Mouse (Mus musculus): ENCODE measurements at regions not wholly inside any gene's neighbourhood (a gene's known extent, or its start where the extent isn't known, plus 50 kb on each side); places are given as distances from the start of the nearest gene placed in this dataset.
"Not testable (repeated sequence)": the region's sequence is repeated elsewhere in the genome, so short reads cannot be mapped to it uniquely, and the experiment has no call there.

- TF ChIP-seq GATA1 (IDR thresholded peaks at IDR 0.05; ENCODE audit: borderline replicate concordance, low read length) (no peak), FLI1 (IDR thresholded peaks at IDR 0.05; ENCODE audit: low read length) (no peak)
- H3K36me3 ChIP-seq (replicated peaks; ENCODE audit: low read length): no peaks in the 10 kb centered on the region
- no peak overlapping the region for H3K4me3 ChIP-seq (replicated peaks)
- no peaks in the 10 kb centered on the region for H3K27me3 ChIP-seq (replicated peaks)
- H3K9me3 ChIP-seq: peaks cover 7% of the 10 kb centered on the region; the same call in 1 of the 2 replicates
- H3K4me1 ChIP-seq: peaks cover 5% of the 10 kb centered on the region; the same call in 1 of the 2 replicates
Observed at GRCm38 (mm10) chr19:27606933-27607332, 177.3 kb upstream of the Pum3 start.

DNA sequence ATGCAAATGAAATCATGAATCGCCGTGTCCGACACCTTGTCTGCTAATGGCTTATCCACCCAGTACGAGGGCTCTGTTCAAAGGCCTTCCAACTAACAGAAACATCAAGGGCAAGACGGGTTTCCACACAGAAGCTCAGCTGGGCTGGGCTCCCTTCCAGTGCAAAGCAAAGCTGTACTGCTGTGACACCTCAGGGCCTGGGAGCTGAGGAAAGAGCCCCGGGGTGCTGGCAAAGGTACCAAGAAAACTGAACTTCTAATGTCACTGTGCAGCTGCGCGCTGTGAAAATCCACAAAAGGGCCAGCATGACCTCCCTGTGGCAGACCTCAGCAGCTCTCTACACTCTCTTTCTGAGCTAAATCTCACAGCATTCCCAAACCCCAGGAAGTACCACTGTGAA, 173.7 kb upstream of the Pum3 start:
- H3K27me3 ChIP-seq (replicated peaks): no peaks in the 10 kb centered on the region
- H3K4me3 ChIP-seq (replicated peaks): no peak overlapping the region
- no peak for TF ChIP-seq FLI1 (IDR thresholded peaks at IDR 0.05; ENCODE audit: low read length)
- peaks cover 7% of the 10 kb centered on the region; the same call in 1 of the 2 replicates for H3K9me3 ChIP-seq
- H3K36me3 ChIP-seq (replicated peaks; ENCODE audit: low read length): no peaks in the 10 kb centered on the region
- peaks cover 5% of the 10 kb centered on the region; the same call in 1 of the 2 replicates for H3K4me1 ChIP-seq

- TF ChIP-seq GATA1 (IDR thresholded peaks at IDR 0.05; ENCODE audit: borderline replicate concordance, low read length) (no peak), FLI1 (IDR thresholded peaks at IDR 0.05; ENCODE audit: low read length) (no peak)
- no peaks in the 10 kb centered on the region for H3K9me3 ChIP-seq
- H3K4me3 ChIP-seq (replicated peaks): no peak overlapping the region
- no peaks in the 10 kb centered on the region for H3K36me3 ChIP-seq (replicated peaks; ENCODE audit: low read length)
- H3K27me3 ChIP-seq (replicated peaks): no peaks in the 10 kb centered on the region
- H3K4me1 ChIP-seq: no peaks in the 10 kb centered on the region
Observed at GRCm38 (mm10) chr19:27601551-27601950, 171.9 kb upstream of the Pum3 start.

- H3K9me3 ChIP-seq; H3K36me3 ChIP-seq (replicated peaks; ENCODE audit: low read length); H3K4me1 ChIP-seq; H3K27me3 ChIP-seq (replicated peaks); H3K4me3 ChIP-seq (replicated peaks): not testable (repeated sequence)
Observed at GRCm38 (mm10) chr19:27600386-27600785, 170.8 kb upstream of the Pum3 start.

- no peak for TF ChIP-seq GATA1 (IDR thresholded peaks at IDR 0.05; ENCODE audit: borderline replicate concordance, low read length)
- no peak for TF ChIP-seq FLI1 (IDR thresholded peaks at IDR 0.05; ENCODE audit: low read length)
- Histone ChIP-seq H3K9me3 (no peaks in the 10 kb centered on the region), H3K27me3 (replicated peaks) (no peaks in the 10 kb centered on the region), H3K4me3 (replicated peaks) (no peak overlapping the region), H3K36me3 (replicated peaks; ENCODE audit: low read length) (no peaks in the 10 kb centered on the region), H3K4me1 (no peaks in the 10 kb centered on the region)
Observed at GRCm38 (mm10) chr19:27599639-27600308, 170.1 kb upstream of the Pum3 start.

GRCm38 (mm10) chr19:27598350-27598749, 168.7 kb upstream of the Pum3 start:
- Histone ChIP-seq H3K4me1 (no peaks in the 10 kb centered on the region), H3K4me3 (replicated peaks) (no peak overlapping the region), H3K9me3 (no peaks in the 10 kb centered on the region), H3K36me3 (replicated peaks; ENCODE audit: low read length) (no peaks in the 10 kb centered on the region), H3K27me3 (replicated peaks) (no peaks in the 10 kb centered on the region)
- TF ChIP-seq GATA1 (IDR thresholded peaks at IDR 0.05; ENCODE audit: borderline replicate concordance, low read length): no peak
- no peak for TF ChIP-seq FLI1 (IDR thresholded peaks at IDR 0.05; ENCODE audit: low read length)

DNA sequence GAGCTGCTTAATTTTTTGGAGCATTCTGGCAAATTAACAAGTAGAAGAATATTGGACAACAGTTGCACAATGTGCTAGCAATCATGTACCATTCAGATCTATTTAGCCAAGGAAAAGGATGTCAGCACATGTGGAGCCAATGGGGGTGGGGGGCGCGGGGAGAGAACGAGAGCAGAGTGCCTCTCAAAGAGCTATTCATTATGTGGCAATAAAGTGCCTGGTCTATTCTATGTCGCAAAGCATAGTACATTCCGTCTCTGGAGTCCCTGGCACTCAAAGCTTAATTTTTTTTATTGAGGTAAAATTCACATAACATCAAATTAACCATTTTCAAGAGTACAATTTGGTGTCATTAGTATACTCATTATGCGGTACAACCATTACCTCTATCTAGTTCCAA, 155.9 kb upstream of the Pum3 start:
- Histone ChIP-seq H3K27me3 (replicated peaks) (no peaks in the 10 kb centered on the region), H3K9me3 (peaks cover 3% of the 10 kb centered on the region), H3K4me3 (replicated peaks) (no peak overlapping the region), H3K36me3 (replicated peaks; ENCODE audit: low read length) (no peaks in the 10 kb centered on the region), H3K4me1 (peaks cover 11% of the 10 kb centered on the region)
- TF ChIP-seq FLI1 (IDR thresholded peaks at IDR 0.05; ENCODE audit: low read length) (no peak), GATA1 (IDR thresholded peaks at IDR 0.05; ENCODE audit: borderline replicate concordance, low read length) (no peak)

DNA sequence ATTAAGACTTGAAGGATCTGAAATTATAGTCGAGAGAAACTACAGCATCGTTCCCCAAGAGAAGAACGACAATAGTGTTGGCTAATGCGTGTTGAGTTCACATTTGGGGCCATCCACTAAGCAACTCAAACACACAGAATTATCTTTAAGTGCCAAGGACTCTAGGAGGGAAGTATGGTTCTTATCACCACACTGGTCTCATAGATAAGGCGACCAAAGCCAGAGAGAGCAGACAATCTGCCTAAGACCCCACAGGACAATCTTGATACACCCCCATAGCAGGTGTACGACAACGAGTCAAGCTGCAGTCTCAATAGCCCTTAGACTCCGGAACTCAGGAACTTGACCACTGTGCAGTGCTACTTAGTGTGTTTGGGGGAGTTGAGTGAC, 152.5 kb upstream of the Pum3 start:
- H3K4me3 ChIP-seq (replicated peaks): no peak overlapping the region
- H3K36me3 ChIP-seq (replicated peaks; ENCODE audit: low read length): no peaks in the 10 kb centered on the region
- peaks cover 11% of the 10 kb centered on the region for H3K4me1 ChIP-seq
- H3K9me3 ChIP-seq: peaks cover 9% of the 10 kb centered on the region
- no peaks in the 10 kb centered on the region for H3K27me3 ChIP-seq (replicated peaks)
- TF ChIP-seq FLI1 (IDR thresholded peaks at IDR 0.05; ENCODE audit: low read length) (no peak), GATA1 (IDR thresholded peaks at IDR 0.05; ENCODE audit: borderline replicate concordance, low read length) (no peak)

- H3K27me3 ChIP-seq (replicated peaks): no peaks in the 10 kb centered on the region
- no peaks in the 10 kb centered on the region for H3K36me3 ChIP-seq (replicated peaks; ENCODE audit: low read length)
- H3K9me3 ChIP-seq: peaks cover 9% of the 10 kb centered on the region
- no peak overlapping the region for H3K4me3 ChIP-seq (replicated peaks)
- TF ChIP-seq FLI1 (IDR thresholded peaks at IDR 0.05; ENCODE audit: low read length) (no peak), GATA1 (IDR thresholded peaks at IDR 0.05; ENCODE audit: borderline replicate concordance, low read length) (no peak)
- peaks cover 11% of the 10 kb centered on the region for H3K4me1 ChIP-seq
Observed at GRCm38 (mm10) chr19:27581362-27582110, 151.9 kb upstream of the Pum3 start.

DNA sequence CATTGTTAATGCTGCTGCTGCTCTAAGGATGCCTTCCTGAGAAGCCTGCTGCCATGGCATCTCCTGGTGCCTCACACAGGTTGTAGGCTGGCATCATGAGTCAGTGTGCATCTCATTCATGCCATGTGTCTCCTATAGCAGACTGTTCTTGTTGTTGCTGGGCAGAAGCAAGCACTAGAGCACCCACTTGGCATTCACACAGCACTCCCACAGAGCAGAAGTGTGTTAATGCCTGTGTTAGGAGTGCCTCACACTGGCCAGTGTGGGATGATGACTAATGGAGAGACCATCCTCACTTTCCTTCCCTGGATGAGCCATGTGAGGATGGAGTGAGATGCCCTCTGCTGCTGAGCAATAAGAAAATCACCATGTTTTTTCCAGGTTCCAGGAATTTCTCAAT, 146.9 kb upstream of the Pum3 start:
- Histone ChIP-seq H3K36me3 (replicated peaks; ENCODE audit: low read length) (no peaks in the 10 kb centered on the region), H3K4me3 (replicated peaks) (peak overlapping the region; percentile 12), H3K9me3 (peaks cover 9% of the 10 kb centered on the region), H3K27me3 (replicated peaks) (no peaks in the 10 kb centered on the region), H3K4me1 (peaks cover 4% of the 10 kb centered on the region; the same call in 1 of the 2 replicates)
- no peak for TF ChIP-seq GATA1 (IDR thresholded peaks at IDR 0.05; ENCODE audit: borderline replicate concordance, low read length)
- no peak for TF ChIP-seq FLI1 (IDR thresholded peaks at IDR 0.05; ENCODE audit: low read length)

All from megakaryocyte, embryonic 14.5 days (primary cell).